Mouse (Mus musculus) C2C12 (cell line): ENCODE results near the gene Pgam5.

ENCODE experiments used
- CEBPB ChIP-seq: IDR thresholded peaks from one replicate; pipeline ENCODE4 v1.6.1; 2011; ENCODE audit warnings: low read depth, mild to moderate bottlenecking, control low read depth, moderate library complexity
- CTCF ChIP-seq: IDR thresholded peaks from one replicate; pipeline ENCODE4 v1.5.1; 2011; ENCODE audit not compliant: control insufficient read depth, insufficient read depth, insufficient read length

- TF ChIP-seq CEBPB (no peak), CTCF (no peak)
Measured at GRCm38 (mm10) chr5:110244091-110244490, 25.6 kb downstream of the Pgam5 start.
